Mouse (Mus musculus) frontal cortex, adult 2 months (tissue): ENCODE measurements around the gene Hspa5. TPM values are rescaled to one million over a fixed set of nuclear protein-coding genes. Genes with fewer than 3 reads are reported as not detected.

ENCODE experiments used
- DNase-seq, 2 experiments: peaks; one replicate each; pipeline ENCODE4 v3.0.0; 2022; ENCODE audit warnings: low spot score in 1 of 2; ENCODE audit errors: extremely low spot score in 1 of 2
- polyA plus RNA-seq: library from polyadenylated mRNA; depleted of rRNA; stranded (reverse); fragments of >200 nt; gene quantifications from 2 replicates; pipeline ENCODE4 v1.2.3, GENCODE M21; 2012; rRNA removed

Gene Hspa5
- polyA plus RNA-seq, 1 experiment = 209 TPM

GRCm38 (mm10) chr2:34804815-34805214 is 33.0 kb downstream of the Hspa5 start:
- DNase-seq = no peak

- no peak for DNase-seq
Measured at GRCm38 (mm10) chr2:34805364-34805950, 33.7 kb downstream of the Hspa5 start.

GRCm38 (mm10) chr2:34808057-34808456 is 36.3 kb downstream of the Hspa5 start:
- DNase-seq = no peak

DNA sequence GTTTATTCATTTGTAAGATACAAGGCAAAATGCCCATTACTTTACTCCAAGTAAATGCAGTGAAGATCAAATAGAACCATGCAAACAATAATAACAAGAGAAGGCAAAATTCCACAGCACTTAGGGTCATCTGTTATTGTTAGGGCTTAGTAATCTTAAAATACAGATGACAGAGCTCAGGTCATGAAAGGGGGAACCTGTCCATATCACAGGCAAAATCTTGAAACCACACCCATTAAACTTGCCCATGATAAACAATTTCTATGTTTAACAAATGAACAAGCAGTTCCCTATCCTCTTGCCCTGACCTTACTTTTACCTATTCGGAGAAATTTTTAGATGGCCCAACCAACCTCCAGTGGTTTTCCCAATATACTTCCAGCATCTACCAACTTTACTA is 37.8 kb downstream of the Hspa5 start:
- DNase-seq = no peak

DNA sequence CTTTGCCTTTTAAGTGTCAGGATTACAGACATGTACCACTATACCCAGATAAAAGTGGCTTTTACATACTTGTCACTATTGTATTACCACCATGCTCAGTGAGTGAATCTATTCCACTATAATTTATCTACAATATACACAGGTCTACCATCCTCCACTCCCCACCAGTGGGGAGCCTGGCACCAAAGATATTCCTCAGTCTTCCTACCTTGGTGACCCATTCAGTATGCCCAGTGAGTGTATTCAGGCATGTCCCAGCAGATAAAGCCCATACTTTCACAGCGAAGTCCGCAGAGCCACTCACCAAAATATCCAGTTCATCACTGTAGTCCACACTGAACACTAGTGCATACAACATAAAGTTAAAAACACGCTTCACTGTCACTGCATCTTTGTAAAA is 39.0 kb downstream of the Hspa5 start:
- DNase-seq = no peak

DNA sequence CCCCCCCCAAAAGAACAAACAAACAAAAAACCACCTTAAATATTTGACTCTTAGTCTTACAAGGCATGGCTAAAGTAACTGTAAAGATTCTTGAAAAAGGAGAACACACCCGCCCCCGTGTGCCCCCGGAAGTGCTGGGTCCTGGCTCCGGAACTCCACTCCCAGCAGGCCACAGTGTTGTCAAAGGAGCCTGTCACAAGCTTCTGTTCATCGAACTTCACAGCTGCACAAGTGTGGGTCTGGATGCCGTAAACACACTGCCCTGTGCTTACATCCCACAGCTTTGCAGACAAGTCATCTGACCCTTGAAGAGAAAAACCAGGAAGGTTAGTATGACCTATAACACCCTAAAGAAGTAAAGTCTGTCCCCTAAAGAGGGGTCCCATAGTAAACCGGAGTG is 40.9 kb downstream of the Hspa5 start:
- no peak for DNase-seq

DNA sequence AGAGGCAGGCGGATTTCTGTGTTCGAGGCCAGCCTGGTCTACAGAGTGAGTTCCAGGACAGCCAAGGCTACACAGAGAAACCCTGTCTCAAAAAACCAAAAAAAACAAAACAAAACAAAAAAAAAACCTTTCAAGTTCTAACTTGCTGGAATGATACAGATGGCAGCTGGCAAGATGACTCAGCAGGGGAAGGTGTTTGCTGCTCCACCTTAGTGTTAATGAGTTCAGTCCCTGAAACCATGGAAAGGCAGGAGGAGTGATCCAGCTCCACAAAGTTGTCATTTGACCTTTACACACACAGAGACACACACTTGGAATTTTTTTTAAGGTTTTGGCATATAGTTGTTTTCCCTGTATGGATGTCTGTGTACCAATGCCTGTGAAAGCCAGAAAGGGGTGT is 44.1 kb downstream of the Hspa5 start:
- DNase-seq = peak in 1 of 2 experiments; percentile 23

GRCm38 (mm10) chr2:34818492-34818891 is 46.7 kb downstream of the Hspa5 start:
- DNase-seq = no peak

DNA sequence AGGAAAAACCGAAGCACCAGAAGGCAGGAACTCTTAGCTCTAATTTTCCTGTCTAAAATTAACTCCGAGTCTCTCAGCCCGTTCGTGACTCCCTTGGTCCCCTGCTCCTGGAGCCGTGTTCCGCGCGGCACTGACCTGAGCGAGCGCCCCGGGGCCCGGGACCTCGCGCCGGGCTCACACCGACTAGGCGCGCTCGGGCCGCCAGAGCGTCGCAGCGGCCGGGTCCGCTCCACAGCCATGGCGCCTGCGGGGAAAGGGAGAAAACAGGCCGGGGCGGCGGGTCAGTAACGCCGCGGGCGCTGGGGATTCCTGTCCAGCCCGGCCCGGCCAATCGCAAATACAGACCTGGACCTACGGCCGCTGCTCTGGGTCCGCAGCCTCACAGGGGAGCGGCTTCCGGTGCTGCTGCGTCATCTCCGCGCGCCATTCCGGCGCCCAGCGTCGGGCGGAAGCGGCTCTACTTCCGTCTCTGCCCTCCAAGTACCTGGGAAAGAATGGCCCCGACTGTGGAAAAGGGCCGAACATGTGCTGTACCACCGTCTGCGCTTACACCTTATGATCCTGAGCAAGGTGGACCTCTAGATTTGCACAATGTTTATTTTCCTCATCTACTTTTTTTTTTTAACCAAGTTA is 54.2 kb downstream of the Hspa5 start, which contains the start of gene Fbxw2:
TSS of gene Fbxw2 (minus strand) at position 485 of the 633 bp plus-strand sequence.
- DNase-seq = peak; percentile 77 to 94

GRCm38 (mm10) chr2:34826460-34827231 is 54.9 kb downstream of the Hspa5 start:
- DNase-seq = no peak

Other genes with a start within 250 kb of the Hspa5 start
- 43.8 and 53.8 TPM in 2 replicates for gene Gapvd1, start 16.7 kb upstream of the Hspa5 start, polyA plus RNA-seq
- 37.0 and 38.3 TPM in 2 replicates for gene Rabepk, start 27.9 kb downstream of the Hspa5 start, polyA plus RNA-seq
- gene Fbxw2, start 54.3 kb downstream of the Hspa5 start, polyA plus RNA-seq = 76.5 and 80.3 TPM in 2 replicates
- not detected in 2 replicates for gene Gm34653, start 61.0 kb downstream of the Hspa5 start, polyA plus RNA-seq
- gene Cutal, start 102.4 kb downstream of the Hspa5 start, polyA plus RNA-seq = 0.55 and 0.58 TPM in 2 replicates
- 35.2 and 44.2 TPM in 2 replicates for gene Psmd5, start 103.0 kb downstream of the Hspa5 start, polyA plus RNA-seq
- gene Phf19, start 142.1 kb downstream of the Hspa5 start, polyA plus RNA-seq = 1.2 and 1.3 TPM in 2 replicates
- gene Traf1, start 189.8 kb downstream of the Hspa5 start, polyA plus RNA-seq = 3.5 and 4.8 TPM in 2 replicates